In genomic region chr1:72640658-72641410, GRCm38 (mm10) we compare ENCODE assay signal across 8 mouse cellular contexts. TPM values are rescaled to one million over a fixed set of nuclear protein-coding genes. Genes with fewer than 3 reads are reported as not detected.
DNase-seq lines count a peak whose midpoint lies in the region; ATAC-seq and TF ChIP-seq lines count a peak whose summit lies in the region.

No protein-coding gene starts in this region.

- H3K4me1 ChIP-seq in intestine, embryonic 16.5 days (ENCODE audit: control insufficient read depth, insufficient read depth, low read length): no peaks in the 10 kb centered on the region
- no peaks in the 10 kb centered on the region for H3K4me1 ChIP-seq in small intestine, adult 2 months (ENCODE audit: control insufficient read depth, insufficient read depth, insufficient read length, low read length)

- H3K9ac ChIP-seq in intestine, embryonic 16.5 days (ENCODE audit: low read depth, low read length): no peak overlapping the region

- no peak overlapping the region for H3K27ac ChIP-seq in intestine, embryonic 16.5 days (ENCODE audit: low read length)
- H3K27ac ChIP-seq in small intestine, adult 2 months (ENCODE audit: insufficient read depth, low read depth, low read length): no peak overlapping the region

- H3K9me3 ChIP-seq in intestine, embryonic 16.5 days (ENCODE audit: control insufficient read depth, low read length): no peaks in the 10 kb centered on the region

- H3K4me2 ChIP-seq in intestine, embryonic 16.5 days (ENCODE audit: low read depth, low read length): peak overlapping the region; percentile 60

- no peak for TF ChIP-seq CTCF in small intestine, adult 2 months (IDR thresholded peaks at IDR 0.05; ENCODE audit: extremely low read depth, insufficient read length, insufficient replicate concordance, low read depth, low read length)

- DNase-seq in adrenal gland, postnatal 10 days: peak; percentile 41
- no peak for DNase-seq in adrenal gland, adult (ENCODE audit: inconsistent age in 2 of 2, low spot score in 1 of 2)
- peak; percentile 48 to 63 for DNase-seq in cerebellum, postnatal 36 days
- DNase-seq in frontal cortex, postnatal 14 days (ENCODE audit: low spot score in 2 of 2): peak; percentile 48 to 53
- DNase-seq in left cerebral cortex, postnatal 10 days (ENCODE audit: extremely low spot score in 1 of 2, low spot score in 2 of 2): peak; percentile 54 to 80

- H3K27me3 ChIP-seq in intestine, embryonic 16.5 days (replicated peaks; ENCODE audit: control insufficient read depth, insufficient read depth, low read length): no peaks in the 10 kb centered on the region
- H3K27me3 ChIP-seq in small intestine, adult 2 months (ENCODE audit: control insufficient read depth, insufficient read depth, low read length): no peaks in the 10 kb centered on the region

- intact Hi-C loops in left cerebral cortex, postnatal 10 days (cut with DNase I): no loop called here

- H3K36me3 ChIP-seq in intestine, embryonic 16.5 days (ENCODE audit: control insufficient read depth, insufficient read depth, low read length): no peaks in the 10 kb centered on the region
- H3K36me3 ChIP-seq in small intestine, adult 2 months (ENCODE audit: control insufficient read depth, insufficient read depth, low read length): no peaks in the 10 kb centered on the region

- peak; percentile 31; the same call in 1 of the 2 replicates for ATAC-seq in intestine, embryonic 16.5 days
- peak; percentile 65 for ATAC-seq in megakaryocyte-erythroid progenitor cell, adult 5-6 weeks (replicated peaks; ENCODE audit: low FRiP score, low TSS enrichment, poor library complexity, severe bottlenecking)

- peak overlapping the region; percentile 33 for H3K4me3 ChIP-seq in intestine, embryonic 16.5 days (ENCODE audit: low read length)
- peak overlapping the region; percentile 39 for H3K4me3 ChIP-seq in small intestine, adult 2 months (ENCODE audit: low read depth, low read length)

- 37% methylated on average over 49 of the region's 49 CpGs for WGBS in intestine, embryonic 16.5 days
- WGBS in small intestine, adult 2 months: 44% methylated on average over 49 of the region's 49 CpGs

- TF ChIP-seq POLR2A in small intestine, adult 2 months (IDR thresholded peaks at IDR 0.05; ENCODE audit: low read depth, low read length): no peak

RNA-seq across cellular contexts. Expression of gene Smarcal1, which starts 57.8 kb away (rescaled TPM):
- 10 to 100 TPM; 26.3 to 40.2 TPM for total RNA-seq in adrenal gland, postnatal 10 days (2021)
- 16.2 and 16.4 TPM in 2 replicates for polyA plus RNA-seq in intestine, embryonic 16.5 days (2015; fragmentation: Nextera tagmentation; extraction: Ambion mirVana)
- 10 to 100 TPM; 50.3 to 51.2 TPM for total RNA-seq in left cerebral cortex, postnatal 10 days (2021)
- total RNA-seq in megakaryocyte-erythroid progenitor cell, adult 5-6 weeks (2014; fragmentation: Nextera tagmentation): 22.6 and 24.6 TPM in 2 replicates
- total RNA-seq in megakaryocyte-erythroid progenitor cell, adult 5-6 weeks (2017): 12.6 and 21.7 TPM in 2 replicates
- polyA plus RNA-seq in small intestine, adult 2 months (2012; rRNA removed): 8.1 and 11.8 TPM in 2 replicates

RNA-seq across cellular contexts. Expression of gene Ankar, which starts 59.5 kb away (rescaled TPM):
- total RNA-seq in adrenal gland, postnatal 10 days (2021): not detected
- polyA plus RNA-seq in intestine, embryonic 16.5 days (2015; fragmentation: Nextera tagmentation; extraction: Ambion mirVana): not detected in 2 replicates
- not detected for total RNA-seq in left cerebral cortex, postnatal 10 days (2021)
- not detected in 2 replicates for total RNA-seq in megakaryocyte-erythroid progenitor cell, adult 5-6 weeks (2014; fragmentation: Nextera tagmentation)
- not detected in 2 replicates for total RNA-seq in megakaryocyte-erythroid progenitor cell, adult 5-6 weeks (2017)
- polyA plus RNA-seq in small intestine, adult 2 months (2012; rRNA removed): not detected in 2 replicates

Comparison
In these comparisons a context has a peak if more than half of its experiments do, and no peak if none do; other contexts are left out.
1. DNase-seq: peak in adrenal gland, postnatal 10 days (single experiment), cerebellum, postnatal 36 days (2 of 2), frontal cortex, postnatal 14 days (2 of 2) and left cerebral cortex, postnatal 10 days (2 of 2); none in adrenal gland, adult (0 of 2).